Mouse (Mus musculus): ENCODE data around the gene Blcap.

- TF ChIP-seq POLR2A (IDR thresholded peaks at IDR 0.05; ENCODE audit: control insufficient read depth, low read depth, low read length) (no peak), CTCF (IDR thresholded peaks at IDR 0.05; ENCODE audit: control insufficient read depth, insufficient read depth, insufficient replicate concordance, low read depth, low read length) (no peak)
Measured at GRCm38 (mm10) chr2:157601435-157601839, 30.4 kb upstream of the Blcap start.

Measured in testis, adult 2 months (tissue).